Mouse (Mus musculus) gastrocnemius, postnatal 25 days (tissue): Measurements from ENCODE around the gene Csdc2. TPM values are rescaled to one million over a fixed set of nuclear protein-coding genes. Genes with fewer than 3 reads are reported as not detected.
A peak's percentile ranks its signal among the peaks of the same experiment; 100 is the strongest.
"Not testable (repeated sequence)": the region's sequence is repeated elsewhere in the genome, so short reads cannot be mapped to it uniquely, and the experiment has no call there.

ENCODE experiments used
- DNase-seq: peaks from one replicate; pipeline ENCODE4 v3.0.0; 2022
- total RNA-seq, 2 experiments: library from RNA; stranded (reverse); gene quantifications; 1 replicate in 1 of 2; 2 replicates in 1 of 2; pipeline ENCODE4 v1.2.3; 2021

Gene Csdc2
- total RNA-seq, 2 experiments from 2014 or later, result 1.8 to 2.6 TPM

- DNase-seq, result no peak
Observed at GRCm38 (mm10) chr15:81954716-81955115, 18.2 kb downstream of the Csdc2 start.

GRCm38 (mm10) chr15:81955414-81955813, 18.9 kb downstream of the Csdc2 start:
- DNase-seq, result no peak

GRCm38 (mm10) chr15:81956457-81956856, 19.9 kb downstream of the Csdc2 start:
- DNase-seq, result no peak

- no peak for DNase-seq
Observed at GRCm38 (mm10) chr15:81957598-81957997, 21.0 kb downstream of the Csdc2 start.

- DNase-seq, result no peak
Observed at GRCm38 (mm10) chr15:81958906-81959305, 22.3 kb downstream of the Csdc2 start.

GRCm38 (mm10) chr15:81960171-81961077, 23.9 kb downstream of the Csdc2 start, which contains the start of gene Pmm1:
Gene Pmm1 (minus strand): TSS chr15:81960930.
- peak; percentile 98 for DNase-seq

- DNase-seq, result no peak
Observed at GRCm38 (mm10) chr15:81961078-81961451, 24.5 kb downstream of the Csdc2 start.

- no peak for DNase-seq
Observed at GRCm38 (mm10) chr15:81964262-81964661, 27.7 kb downstream of the Csdc2 start.

GRCm38 (mm10) chr15:81964980-81965545, 28.5 kb downstream of the Csdc2 start:
- no peak for DNase-seq

- no peak for DNase-seq
Observed at GRCm38 (mm10) chr15:81966062-81966829, 29.7 kb downstream of the Csdc2 start.

- no peak for DNase-seq
Observed at GRCm38 (mm10) chr15:81967821-81968220, 31.3 kb downstream of the Csdc2 start.

- no peak for DNase-seq
Observed at GRCm38 (mm10) chr15:81968447-81968846, 31.9 kb downstream of the Csdc2 start.

- DNase-seq, result no peak
Observed at GRCm38 (mm10) chr15:81969173-81969572, 32.6 kb downstream of the Csdc2 start.

GRCm38 (mm10) chr15:81969635-81970034, 33.1 kb downstream of the Csdc2 start:
- not testable (repeated sequence) for DNase-seq

- not testable (repeated sequence) for DNase-seq
Observed at GRCm38 (mm10) chr15:81970498-81970897, 33.9 kb downstream of the Csdc2 start.

- DNase-seq, result not testable (repeated sequence)
Observed at GRCm38 (mm10) chr15:81975156-81975555, 38.6 kb downstream of the Csdc2 start.

- DNase-seq, result no peak
Observed at GRCm38 (mm10) chr15:81980321-81980720, 43.8 kb downstream of the Csdc2 start, which contains the start of gene 1700029P11Rik. Gene 1700029P11Rik (plus strand): TSS chr15:81980540.

- no peak for DNase-seq
Observed at GRCm38 (mm10) chr15:81982173-81982572, 45.6 kb downstream of the Csdc2 start.

GRCm38 (mm10) chr15:81985267-81986161, 49.0 kb downstream of the Csdc2 start:
- DNase-seq, result no peak

- no peak for DNase-seq
Observed at GRCm38 (mm10) chr15:81987646-81988045, 51.1 kb downstream of the Csdc2 start, which contains the start of gene Xrcc6. Gene Xrcc6 (plus strand): TSS chr15:81987835.

GRCm38 (mm10) chr15:81989371-81990062, 53.0 kb downstream of the Csdc2 start:
- DNase-seq, result peak; percentile 73
